Mouse (Mus musculus): ENCODE data around the gene Fut2. TPM values are rescaled to one million over a fixed set of nuclear protein-coding genes. Genes with fewer than 3 reads are reported as not detected.

Fut2 gene
- polyA plus RNA-seq, 1 experiment from 2014 or later: 0.12 TPM

DNA sequence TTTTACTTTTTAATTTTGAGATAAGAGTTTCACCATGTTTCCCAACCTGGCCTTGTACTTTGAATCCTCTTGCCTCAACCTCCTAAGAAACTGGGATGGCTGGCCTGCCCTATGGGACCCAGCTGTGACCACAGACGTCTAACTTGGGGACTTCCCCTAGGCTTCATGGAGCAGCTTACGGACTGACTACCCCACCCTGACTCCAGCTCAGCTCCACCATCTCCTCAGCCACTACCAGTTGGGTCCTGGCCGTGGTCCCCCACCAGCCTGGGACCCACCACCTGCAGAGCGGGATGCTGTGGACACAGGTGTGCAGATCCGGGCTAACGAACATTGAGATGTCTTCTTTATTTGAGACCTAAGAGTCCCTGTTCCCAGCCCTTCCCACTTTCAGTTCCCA is 28.5 kb downstream of the Fut2 start:
- peaks cover 42% of the 10 kb centered on the region for H3K4me1 ChIP-seq
- peaks cover 3% of the 10 kb centered on the region; the same call in 1 of the 2 replicates for H3K9me3 ChIP-seq
- DNase-seq (ENCODE audit: extremely low spot score, low spot score): no peak
- peaks cover 35% of the 10 kb centered on the region for H3K27me3 ChIP-seq (ENCODE audit: poor library complexity, severe bottlenecking)
- WGBS: 93% methylated on average over 6 of the region's 6 CpGs
- no peak overlapping the region for H3K27ac ChIP-seq
- peak overlapping the region; percentile 37; the same call in 1 of the 2 replicates for H3K4me3 ChIP-seq
- H3K36me3 ChIP-seq (replicated peaks): peaks cover 19% of the 10 kb centered on the region

DNA sequence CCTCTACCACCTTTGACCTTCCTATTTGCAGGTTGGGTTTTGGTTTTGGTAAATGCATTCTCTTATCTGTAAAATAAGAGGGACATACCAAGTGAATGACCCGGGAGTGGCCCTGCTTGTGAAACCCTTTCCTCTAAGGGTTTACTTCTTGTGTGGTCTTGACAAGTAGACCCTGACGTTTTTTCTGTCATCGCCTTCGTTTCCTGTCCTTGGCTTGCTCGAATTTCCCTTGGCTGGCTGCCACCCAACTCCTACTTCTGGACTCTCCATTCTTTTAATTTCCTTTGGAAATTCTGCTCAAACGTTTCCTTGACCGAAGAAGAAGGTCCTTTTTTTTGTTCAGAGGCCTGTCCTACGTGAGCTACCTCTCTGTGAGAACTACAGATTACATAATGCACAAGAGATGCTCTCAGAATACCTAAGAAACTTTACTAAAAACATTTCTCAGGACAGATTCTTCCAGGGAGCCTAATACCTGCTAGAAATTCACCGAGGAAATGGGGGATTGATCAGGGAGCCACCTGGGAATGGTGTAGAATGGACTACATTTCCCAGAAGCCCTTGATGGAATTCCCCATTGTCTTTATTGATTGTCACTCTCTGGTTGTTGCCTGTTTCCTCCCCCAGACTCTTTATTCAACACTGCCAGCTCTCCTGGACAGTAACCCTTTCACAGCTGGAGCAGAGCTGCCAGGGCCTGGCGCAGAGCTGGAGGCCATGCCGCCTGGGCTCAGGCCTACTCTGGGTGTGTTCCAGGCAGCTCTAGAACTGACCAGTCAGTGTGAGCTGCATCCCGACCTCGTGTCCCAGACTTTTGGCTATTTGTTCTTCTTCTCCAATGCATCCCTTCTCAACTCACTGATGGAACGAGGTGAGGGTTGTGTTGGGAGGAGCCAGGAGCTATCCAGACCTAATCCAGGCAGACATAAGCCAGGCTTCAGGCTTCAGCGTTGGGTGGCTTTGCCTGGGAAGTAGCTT is 30.2 kb downstream of the Fut2 start:
- H3K27ac ChIP-seq: no peak overlapping the region
- peaks cover 19% of the 10 kb centered on the region for H3K36me3 ChIP-seq (replicated peaks)
- 87% methylated on average over 15 of the region's 15 CpGs for WGBS
- peaks cover 46% of the 10 kb centered on the region for H3K27me3 ChIP-seq (ENCODE audit: poor library complexity, severe bottlenecking)
- peaks cover 3% of the 10 kb centered on the region; the same call in 1 of the 2 replicates for H3K9me3 ChIP-seq
- peaks cover 33% of the 10 kb centered on the region for H3K4me1 ChIP-seq
- no peak overlapping the region for H3K4me3 ChIP-seq
- no peak for DNase-seq (ENCODE audit: extremely low spot score, low spot score)

DNA sequence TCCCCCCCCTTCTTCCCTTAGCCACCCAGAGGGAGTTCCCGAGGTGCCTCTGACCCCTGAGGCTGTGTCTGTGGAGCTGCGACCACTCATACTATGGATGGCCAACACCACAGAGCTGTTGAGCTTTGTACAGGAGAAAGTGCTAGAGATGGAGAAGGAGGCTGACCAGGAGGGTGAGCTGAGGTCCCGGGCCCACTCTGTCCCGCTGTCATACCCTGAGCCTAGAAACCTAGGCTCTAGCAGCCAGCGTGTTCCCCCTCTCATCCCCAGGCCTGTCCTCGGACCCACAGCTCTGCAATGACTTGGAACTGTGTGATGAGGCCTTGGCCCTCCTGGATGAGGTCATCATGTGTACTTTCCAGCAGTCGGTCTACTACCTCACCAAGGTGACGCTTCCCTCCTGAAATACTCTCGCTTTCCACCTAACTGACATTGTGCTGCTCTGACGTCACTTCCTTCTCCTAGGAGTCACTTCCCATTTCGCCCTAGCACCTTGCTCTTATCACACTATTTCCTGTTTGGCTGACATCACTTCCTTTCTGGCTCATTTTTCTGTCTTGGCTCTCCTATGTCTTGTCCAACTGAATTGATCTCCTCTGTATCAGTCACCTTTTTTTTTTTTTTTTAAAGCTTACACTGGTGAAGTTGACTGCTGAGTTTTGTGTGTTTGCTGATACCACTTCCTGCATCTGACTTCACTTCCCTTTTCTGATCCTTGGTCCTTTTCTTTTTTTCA is 31.1 kb downstream of the Fut2 start:
- Histone ChIP-seq H3K4me3 (no peak overlapping the region), H3K27me3 (ENCODE audit: poor library complexity, severe bottlenecking) (peaks cover 47% of the 10 kb centered on the region), H3K9me3 (peaks cover 3% of the 10 kb centered on the region; the same call in 1 of the 2 replicates), H3K36me3 (replicated peaks) (peaks cover 19% of the 10 kb centered on the region), H3K27ac (no peak overlapping the region), H3K4me1 (peaks cover 30% of the 10 kb centered on the region)
- 95% methylated on average over 11 of the region's 11 CpGs for WGBS
- DNase-seq (ENCODE audit: extremely low spot score, low spot score): no peak

DNA sequence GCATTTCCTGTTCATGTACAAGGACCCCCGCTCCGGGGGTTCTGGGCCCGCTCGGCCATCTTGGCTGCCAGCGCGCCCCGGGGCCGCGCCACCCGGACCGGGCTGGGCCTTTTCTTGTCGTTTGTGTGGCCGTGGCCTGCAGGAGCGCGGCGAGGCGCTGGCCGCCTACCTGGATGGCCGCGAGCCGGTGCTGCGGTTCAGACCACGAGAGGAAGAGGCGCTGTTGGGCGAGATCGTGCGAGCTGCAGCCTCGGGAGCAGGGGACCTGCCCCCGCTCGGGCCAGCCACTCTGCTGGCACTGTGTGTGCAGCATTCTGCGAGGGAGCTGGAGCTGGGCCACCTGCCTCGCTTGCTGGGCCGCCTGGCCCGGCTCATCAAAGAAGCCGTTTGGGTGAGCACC is 33.7 kb downstream of the Fut2 start:
- H3K4me1 ChIP-seq: peaks cover 18% of the 10 kb centered on the region
- H3K36me3 ChIP-seq (replicated peaks): peaks cover 19% of the 10 kb centered on the region
- 13% methylated on average over 32 of the region's 35 CpGs for WGBS
- H3K4me3 ChIP-seq: peak overlapping the region; percentile 42
- peaks cover 64% of the 10 kb centered on the region for H3K27me3 ChIP-seq (ENCODE audit: poor library complexity, severe bottlenecking)
- DNase-seq (ENCODE audit: extremely low spot score, low spot score): no peak
- H3K27ac ChIP-seq: peak overlapping the region; percentile 75
- H3K9me3 ChIP-seq: peaks cover 3% of the 10 kb centered on the region; the same call in 1 of the 2 replicates

DNA sequence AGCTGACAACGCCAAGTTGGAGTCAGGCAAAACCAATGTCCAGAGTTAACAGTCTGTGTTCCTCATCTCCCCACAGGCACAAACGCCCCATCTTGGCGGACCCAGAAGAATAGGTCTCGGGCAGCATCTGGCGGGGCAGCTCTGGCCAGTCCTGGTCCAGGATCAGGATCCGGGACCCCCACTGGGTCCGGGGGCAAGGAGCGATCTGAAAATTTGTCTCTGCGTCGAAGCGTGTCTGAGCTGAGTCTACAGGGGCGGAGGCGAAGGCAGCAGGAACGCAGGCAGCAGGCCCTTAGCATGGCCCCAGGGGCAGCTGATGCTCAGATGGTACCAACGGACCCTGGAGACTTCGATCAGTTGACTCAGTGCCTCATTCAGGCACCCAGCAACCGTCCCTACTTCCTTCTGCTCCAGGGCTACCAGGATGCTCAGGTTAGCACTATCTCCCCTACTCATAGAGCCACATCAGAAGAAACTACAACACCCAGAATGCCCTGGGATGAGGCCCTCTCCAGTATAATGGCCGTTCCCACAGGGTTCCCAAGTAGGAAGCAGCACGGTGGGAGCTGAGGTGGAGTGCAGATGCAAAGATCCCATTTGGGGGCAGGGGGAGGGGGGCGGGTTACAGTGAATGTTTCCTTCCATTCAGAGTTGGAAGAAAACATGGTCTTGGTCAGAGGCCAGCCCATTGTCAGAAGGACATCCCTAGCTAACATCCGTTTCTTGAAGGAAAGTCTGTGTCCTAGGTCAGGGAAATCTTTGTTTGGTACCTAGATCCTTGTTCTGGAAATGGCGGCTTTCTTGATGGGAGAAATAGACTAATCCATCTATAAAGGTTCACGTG is 35.9 kb downstream of the Fut2 start:
- Histone ChIP-seq H3K36me3 (replicated peaks) (no peaks in the 10 kb centered on the region), H3K9me3 (no peaks in the 10 kb centered on the region; the same call in 1 of the 2 replicates), H3K4me3 (no peak overlapping the region), H3K4me1 (peaks cover 18% of the 10 kb centered on the region), H3K27ac (no peak overlapping the region), H3K27me3 (ENCODE audit: poor library complexity, severe bottlenecking) (peaks cover 84% of the 10 kb centered on the region)
- 74% methylated on average over 23 of the region's 23 CpGs for WGBS
- DNase-seq (ENCODE audit: extremely low spot score, low spot score): no peak

DNA sequence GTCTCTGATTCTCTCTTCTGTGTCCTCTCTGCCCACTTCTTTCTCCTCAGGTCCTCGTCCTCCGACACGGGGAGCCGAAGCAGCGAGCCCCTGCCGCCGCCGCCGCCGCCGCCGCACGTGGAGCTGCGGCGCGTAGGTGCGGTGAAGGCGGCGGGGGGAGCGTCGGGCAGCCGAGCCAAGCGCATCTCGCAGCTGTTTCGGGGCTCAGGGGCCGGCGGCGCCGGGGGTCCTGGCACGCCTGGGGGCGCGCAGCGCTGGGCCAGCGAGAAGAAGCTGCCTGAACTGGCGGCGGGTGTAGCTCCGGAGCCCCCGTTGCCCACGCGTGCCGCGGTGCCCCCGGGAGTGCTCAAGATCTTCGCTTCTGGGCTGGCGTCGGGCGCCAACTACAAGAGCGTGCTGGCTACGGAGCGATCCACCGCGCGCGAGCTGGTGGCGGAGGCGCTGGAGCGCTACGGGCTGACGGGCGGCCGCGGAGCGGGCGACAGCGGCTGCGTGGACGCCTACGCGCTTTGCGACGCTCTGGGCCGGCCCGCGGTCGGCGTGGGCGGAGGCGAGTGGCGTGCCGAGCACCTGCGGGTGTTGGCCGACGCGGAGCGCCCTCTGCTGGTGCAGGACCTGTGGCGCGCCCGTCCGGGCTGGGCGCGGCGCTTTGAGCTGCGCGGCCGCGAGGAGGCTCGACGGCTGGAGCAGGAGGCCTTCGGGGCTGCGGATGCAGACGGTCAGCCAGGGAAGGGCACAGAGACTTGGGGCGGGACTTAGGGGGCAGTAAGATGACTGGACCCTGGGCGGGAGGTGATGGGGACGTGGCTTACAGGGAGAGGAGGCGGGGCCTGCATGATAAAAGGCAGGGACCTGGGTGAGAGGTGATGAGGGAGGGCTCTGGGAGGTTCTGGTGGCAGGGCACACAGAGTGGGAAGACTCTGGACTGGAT is 37.6 kb downstream of the Fut2 start:
- Histone ChIP-seq H3K36me3 (replicated peaks) (no peaks in the 10 kb centered on the region), H3K4me1 (peaks cover 18% of the 10 kb centered on the region), H3K4me3 (peak overlapping the region; percentile 70), H3K9me3 (no peaks in the 10 kb centered on the region), H3K27ac (peak overlapping the region; percentile 88), H3K27me3 (ENCODE audit: poor library complexity, severe bottlenecking) (peaks cover 90% of the 10 kb centered on the region)
- peak; percentile 82 for DNase-seq (ENCODE audit: extremely low spot score, low spot score)
- 1% methylated on average over 105 of the region's 105 CpGs for WGBS

DNA sequence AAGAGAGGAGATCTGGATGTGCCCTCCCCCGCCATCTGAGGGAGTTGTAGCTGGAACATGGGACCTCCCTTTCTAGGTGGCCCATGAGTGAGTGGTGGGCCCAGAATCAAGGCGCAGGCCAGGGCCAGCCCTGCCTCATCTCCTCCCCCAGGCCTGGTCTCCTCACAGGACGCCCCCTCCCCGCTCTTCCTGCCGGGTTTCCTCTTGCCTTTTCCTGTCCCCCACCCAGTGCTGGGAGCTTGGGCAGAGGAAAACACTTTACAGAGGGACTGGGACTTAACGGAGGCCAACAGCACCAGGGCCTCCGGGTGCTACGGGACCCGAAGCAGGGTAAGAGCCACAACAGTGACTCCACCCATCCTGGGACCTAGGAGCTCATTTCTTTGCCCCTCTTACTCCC is 38.9 kb downstream of the Fut2 start, which contains the start of gene Rasip1:
Rasip1 (plus strand) TSS at position 228 of the 400 bp plus-strand sequence.
- no peak for DNase-seq (ENCODE audit: extremely low spot score, low spot score)
- 82% methylated on average over 9 of the region's 9 CpGs for WGBS
- Histone ChIP-seq H3K27ac (peak within 1 kb of the TSS; percentile 88), H3K4me3 (peak within 1 kb of the TSS; percentile 70), H3K4me1 (peaks cover 13% of the 10 kb centered on the region), H3K36me3 (replicated peaks) (no peaks in the 10 kb centered on the region), H3K27me3 (ENCODE audit: poor library complexity, severe bottlenecking) (peaks cover 76% of the 10 kb centered on the region), H3K9me3 (no peaks in the 10 kb centered on the region)

DNA sequence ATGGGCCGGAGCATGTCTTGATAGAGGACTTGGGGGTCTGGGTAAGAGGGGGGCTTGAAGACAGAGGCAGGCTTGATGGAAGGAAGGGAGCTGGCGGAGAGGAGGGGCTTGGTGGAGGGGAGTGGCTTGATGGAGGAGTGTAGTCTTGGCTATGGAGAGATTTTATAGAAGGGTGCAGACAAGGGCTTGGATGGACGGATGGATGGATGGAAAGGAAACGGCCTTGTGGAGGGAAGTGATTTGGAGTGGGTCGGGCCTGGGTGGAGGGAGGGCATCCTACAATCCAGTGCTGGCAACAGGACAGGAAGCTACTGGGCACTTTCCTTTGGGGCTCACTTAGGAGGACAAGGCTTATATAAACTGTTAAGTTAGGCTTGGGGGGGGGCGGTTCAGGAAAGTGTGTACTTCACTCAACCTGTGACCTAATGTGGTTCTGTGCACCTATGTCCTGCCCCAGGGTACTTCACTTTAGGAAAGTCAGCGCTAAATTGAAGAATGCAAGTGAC is 39.6 kb downstream of the Fut2 start:
- WGBS: 90% methylated on average over 7 of the region's 7 CpGs
- Histone ChIP-seq H3K27ac (no peak overlapping the region), H3K27me3 (ENCODE audit: poor library complexity, severe bottlenecking) (peaks cover 70% of the 10 kb centered on the region), H3K36me3 (replicated peaks) (no peaks in the 10 kb centered on the region), H3K4me1 (peaks cover 11% of the 10 kb centered on the region), H3K9me3 (no peaks in the 10 kb centered on the region), H3K4me3 (no peak overlapping the region)
- no peak for DNase-seq (ENCODE audit: extremely low spot score, low spot score)

DNA sequence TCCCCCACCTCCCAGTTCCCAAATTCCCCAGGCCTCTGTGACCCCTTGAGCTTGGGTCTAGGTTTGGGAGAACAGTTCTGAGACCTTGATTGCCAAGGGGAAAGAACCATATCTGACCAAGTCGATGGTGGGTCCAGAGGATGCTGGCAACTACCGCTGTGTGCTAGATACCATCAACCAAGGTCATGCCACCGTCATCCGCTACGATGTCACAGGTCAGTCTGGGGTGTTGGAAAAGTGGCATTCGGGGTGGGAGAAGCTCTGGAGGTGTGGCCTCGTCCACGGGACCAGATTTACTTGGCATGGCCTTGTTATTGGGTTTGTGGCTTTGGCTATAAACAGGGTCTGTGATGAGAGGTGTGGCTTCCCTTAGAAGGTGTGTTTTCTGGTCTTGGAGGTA is 40.7 kb downstream of the Fut2 start:
- no peak for DNase-seq (ENCODE audit: extremely low spot score, low spot score)
- Histone ChIP-seq H3K27ac (no peak overlapping the region), H3K4me3 (no peak overlapping the region), H3K36me3 (replicated peaks) (no peaks in the 10 kb centered on the region), H3K4me1 (peaks cover 11% of the 10 kb centered on the region), H3K27me3 (ENCODE audit: poor library complexity, severe bottlenecking) (peaks cover 58% of the 10 kb centered on the region), H3K9me3 (no peaks in the 10 kb centered on the region)
- WGBS: 95% methylated on average over 8 of the region's 8 CpGs

DNA sequence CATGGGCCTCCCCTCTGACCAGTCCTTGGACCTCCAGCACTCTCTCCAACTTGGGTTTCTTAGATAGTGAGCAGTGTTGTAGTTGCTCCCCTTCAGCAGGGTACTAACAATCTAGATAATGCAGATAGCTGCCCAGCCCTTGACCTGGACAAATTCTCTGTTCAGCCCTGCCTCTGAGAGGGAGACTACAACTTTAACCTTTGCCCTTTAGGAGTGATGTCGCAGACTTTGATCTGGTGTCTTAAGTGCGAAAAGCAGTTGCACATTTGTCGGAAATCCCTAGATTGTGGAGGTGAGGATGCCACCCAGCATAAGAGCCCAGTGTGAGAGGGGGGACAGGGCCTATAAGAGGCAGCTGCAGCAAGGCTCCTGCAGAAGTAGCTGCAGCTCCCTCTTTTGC is 41.5 kb downstream of the Fut2 start:
- DNase-seq (ENCODE audit: extremely low spot score, low spot score): no peak
- no peaks in the 10 kb centered on the region for H3K9me3 ChIP-seq
- no peak overlapping the region for H3K27ac ChIP-seq
- WGBS: 90% methylated on average over 3 of the region's 3 CpGs
- no peaks in the 10 kb centered on the region for H3K36me3 ChIP-seq (replicated peaks)
- peaks cover 11% of the 10 kb centered on the region for H3K4me1 ChIP-seq
- H3K27me3 ChIP-seq (ENCODE audit: poor library complexity, severe bottlenecking): peaks cover 55% of the 10 kb centered on the region
- H3K4me3 ChIP-seq: no peak overlapping the region

DNA sequence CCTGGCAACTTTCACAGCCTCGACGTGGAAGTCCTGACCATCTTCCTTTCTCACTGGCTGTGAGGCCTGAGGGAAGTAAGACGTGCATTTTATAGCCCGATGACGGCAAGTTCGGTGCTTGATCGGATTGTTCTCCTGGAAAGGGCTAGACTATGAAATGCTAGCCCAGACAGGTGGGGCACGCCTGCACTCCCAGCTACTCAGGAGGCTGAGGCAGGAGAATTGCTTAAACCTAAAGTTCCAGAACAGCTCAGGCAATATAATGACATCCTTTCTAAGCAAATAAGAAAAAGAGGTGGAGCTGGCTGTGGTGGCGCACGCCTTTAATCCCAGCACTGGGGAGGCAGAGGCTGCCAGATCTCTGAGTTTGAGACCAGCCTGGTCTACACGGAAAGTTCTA is 42.7 kb downstream of the Fut2 start:
- no peaks in the 10 kb centered on the region for H3K36me3 ChIP-seq (replicated peaks)
- no peak overlapping the region for H3K27ac ChIP-seq
- no peaks in the 10 kb centered on the region for H3K9me3 ChIP-seq
- 94% methylated on average over 11 of the region's 11 CpGs for WGBS
- peaks cover 55% of the 10 kb centered on the region for H3K27me3 ChIP-seq (ENCODE audit: poor library complexity, severe bottlenecking)
- no peak overlapping the region for H3K4me3 ChIP-seq
- no peak for DNase-seq (ENCODE audit: extremely low spot score, low spot score)
- peaks cover 4% of the 10 kb centered on the region for H3K4me1 ChIP-seq
